Mouse (Mus musculus) cerebellum, postnatal 14 days (tissue): ENCODE data around the gene Hoxb8.

ENCODE experiments used
- DNase-seq, 2 experiments: peaks; one replicate each; pipeline ENCODE4 v3.0.0; 2021; ENCODE audit warnings: mixed read lengths in 2 of 2

Hoxb8 gene

DNA sequence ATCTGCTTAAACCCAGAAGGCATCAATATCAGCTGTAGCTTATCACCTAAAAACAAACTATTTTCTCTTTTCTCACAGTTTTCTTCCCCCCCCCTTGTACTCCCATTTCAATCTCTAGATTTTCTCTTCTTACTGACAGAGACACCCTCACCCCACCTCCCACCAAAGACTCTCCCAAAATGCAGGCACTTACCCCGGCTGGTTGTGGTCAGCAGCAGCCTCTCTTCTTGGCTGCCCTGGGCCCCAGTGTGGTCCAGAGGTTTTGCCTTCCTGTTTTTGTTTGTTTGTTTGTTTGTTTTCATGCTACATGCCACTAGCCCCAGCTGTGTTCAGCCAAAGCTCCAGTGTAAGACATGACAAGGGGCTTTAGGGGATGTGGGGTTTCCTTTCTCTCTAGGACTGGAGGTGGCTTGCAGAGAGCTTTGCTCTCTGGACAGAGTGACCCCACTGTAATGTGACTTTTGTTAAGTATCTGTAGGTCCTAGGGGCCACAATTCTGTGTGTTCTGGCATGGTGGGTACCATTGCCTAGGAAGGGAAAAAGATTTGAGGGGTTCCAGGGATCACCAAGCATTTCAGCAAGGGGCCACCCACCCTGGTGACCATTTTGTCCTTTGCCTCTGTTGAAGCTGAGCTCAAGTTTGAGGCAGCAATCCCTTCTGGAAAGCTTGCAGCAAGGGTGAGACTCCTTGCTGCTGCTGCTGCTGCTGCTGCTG, 13.5 kb upstream of the Hoxb8 start:
- no peak for DNase-seq

- no peak for DNase-seq
These were observed 11.8 kb upstream of the Hoxb8 start for GRCm38 (mm10) chr11:96269869-96270268.

- DNase-seq: no peak
These were observed 10.6 kb upstream of the Hoxb8 start, which contains the start of gene Hoxb9 for GRCm38 (mm10) chr11:96270996-96271540. Gene Hoxb9, plus strand, starts transcription at chr11:96271457.

- DNase-seq: no peak
These were observed 10.1 kb upstream of the Hoxb8 start for GRCm38 (mm10) chr11:96271541-96272011.

- no peak for DNase-seq
These were observed 9.4 kb upstream of the Hoxb8 start for GRCm38 (mm10) chr11:96272024-96272921.

DNA sequence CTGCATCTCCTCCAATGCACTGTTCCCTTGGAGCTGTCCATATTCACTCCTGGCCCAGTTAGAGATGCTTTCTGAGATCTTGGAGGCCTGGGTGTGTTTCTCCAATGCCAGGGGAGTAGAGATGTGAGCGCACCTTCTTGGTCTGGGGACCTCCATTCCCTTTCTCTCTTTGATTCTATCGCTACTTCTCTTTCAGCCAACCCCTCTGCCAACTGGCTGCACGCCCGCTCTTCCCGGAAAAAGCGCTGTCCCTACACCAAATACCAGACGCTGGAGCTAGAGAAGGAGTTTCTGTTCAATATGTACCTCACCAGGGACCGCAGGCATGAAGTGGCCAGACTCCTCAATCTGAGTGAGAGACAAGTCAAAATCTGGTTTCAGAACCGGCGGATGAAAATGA, 7.3 kb upstream of the Hoxb8 start:
- no peak for DNase-seq

DNA sequence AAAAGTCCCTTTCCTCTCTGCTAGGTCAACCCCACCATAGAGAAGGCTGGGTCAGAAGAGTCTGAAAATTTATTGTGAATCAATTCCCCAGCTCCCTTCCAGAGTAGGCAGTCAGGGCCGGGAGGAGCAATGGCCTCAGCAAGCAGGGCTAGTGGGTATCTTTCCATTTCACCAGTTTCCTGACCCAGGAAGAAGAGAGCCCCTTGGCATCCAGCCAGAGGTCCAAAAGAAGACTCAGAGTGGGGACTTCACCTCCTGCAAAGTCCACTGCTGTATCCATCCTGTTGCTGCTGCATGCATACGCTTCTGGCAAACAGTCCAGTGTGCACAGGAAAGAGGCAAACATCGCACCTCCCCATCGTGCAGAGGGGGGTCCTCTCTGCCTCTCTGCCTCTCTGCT, 5.8 kb upstream of the Hoxb8 start:
- DNase-seq: no peak

DNA sequence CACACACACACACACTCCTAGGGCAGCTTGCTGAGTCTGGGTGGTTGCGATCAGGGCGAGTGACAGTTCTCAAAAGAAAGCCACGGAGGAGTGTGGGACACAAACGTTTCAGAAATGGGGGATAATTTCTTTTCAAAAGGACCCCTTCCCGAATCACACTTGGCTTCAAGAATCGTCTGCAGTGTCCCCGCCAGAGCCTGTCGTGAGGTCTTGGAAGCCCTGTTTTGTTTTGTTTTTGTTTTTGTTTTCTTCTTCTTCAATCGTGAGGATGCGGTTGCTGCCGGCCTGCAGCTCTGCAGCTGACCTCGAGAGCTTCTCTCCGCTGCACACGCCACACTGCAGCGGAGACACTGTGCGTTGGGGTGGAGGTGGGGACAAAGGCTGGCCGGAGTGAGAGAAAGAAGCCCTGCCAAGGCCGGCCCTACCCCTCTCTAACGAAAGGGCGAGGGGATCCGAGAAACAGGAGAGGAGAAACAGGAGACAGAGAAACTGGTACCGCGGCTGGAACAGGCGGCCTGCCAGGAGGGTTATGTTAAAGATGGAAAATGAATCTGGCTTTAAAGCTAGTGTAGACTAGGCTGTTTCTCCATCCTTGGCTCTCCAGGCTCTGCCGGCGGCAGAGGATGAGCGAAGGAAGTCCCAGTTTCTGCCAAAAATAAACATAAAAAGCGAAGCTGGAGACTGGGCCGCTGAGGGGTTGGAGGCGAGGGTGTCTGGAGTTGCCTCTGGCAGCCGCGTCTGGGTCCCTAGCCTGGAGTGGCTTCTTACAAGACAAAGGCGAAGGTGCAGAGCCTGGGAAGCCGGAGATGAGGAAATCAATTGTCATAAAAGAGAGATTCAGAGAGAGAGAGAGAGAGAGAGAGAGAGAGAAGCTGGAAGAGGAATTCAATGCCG, 4.3 kb upstream of the Hoxb8 start:
- DNase-seq: no peak

DNA sequence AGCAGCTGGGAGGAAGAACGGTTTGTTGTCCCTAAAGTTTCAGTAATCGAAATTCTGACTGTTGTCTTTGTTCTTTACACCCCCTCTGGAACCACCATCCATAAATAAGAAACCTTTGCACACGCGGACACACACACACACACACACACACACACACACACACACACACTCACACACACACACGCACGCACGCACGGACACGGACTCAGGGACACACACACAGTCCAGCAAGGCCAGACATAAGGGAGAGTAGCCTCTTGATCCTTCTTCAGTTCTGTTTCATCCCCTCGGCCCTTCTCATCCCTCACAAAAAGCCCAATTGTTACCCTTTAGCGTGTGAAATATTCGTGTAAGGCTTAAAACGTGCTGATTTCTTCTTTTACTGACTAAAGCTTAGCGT, 3.4 kb upstream of the Hoxb8 start:
- DNase-seq: no peak

DNA sequence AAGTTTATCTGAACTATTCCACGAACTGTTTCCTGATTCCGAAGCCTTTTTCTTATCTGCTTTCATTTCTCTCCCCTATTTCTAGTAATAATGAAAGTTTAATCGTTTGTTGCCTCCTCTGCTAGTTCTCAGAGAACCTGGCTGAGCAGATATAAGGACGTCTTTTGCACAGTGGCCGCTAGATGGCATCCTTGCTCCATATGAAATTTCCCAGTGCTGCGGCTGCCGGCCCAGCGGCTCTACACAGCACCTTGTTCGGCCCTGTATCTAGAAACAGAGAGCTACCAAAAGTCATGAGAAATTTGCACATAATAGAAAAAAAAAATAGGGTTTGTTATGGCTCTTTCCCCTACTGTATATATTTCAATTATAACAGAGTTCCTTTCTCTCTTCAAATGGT, 2.9 kb upstream of the Hoxb8 start:
- DNase-seq: peak; percentile 92 to 93

- no peak for DNase-seq
These were observed 2.1 kb upstream of the Hoxb8 start for GRCm38 (mm10) chr11:96279421-96280233.

GRCm38 (mm10) chr11:96280399-96281378, 1.0 kb upstream of the Hoxb8 start:
- DNase-seq: no peak

DNA sequence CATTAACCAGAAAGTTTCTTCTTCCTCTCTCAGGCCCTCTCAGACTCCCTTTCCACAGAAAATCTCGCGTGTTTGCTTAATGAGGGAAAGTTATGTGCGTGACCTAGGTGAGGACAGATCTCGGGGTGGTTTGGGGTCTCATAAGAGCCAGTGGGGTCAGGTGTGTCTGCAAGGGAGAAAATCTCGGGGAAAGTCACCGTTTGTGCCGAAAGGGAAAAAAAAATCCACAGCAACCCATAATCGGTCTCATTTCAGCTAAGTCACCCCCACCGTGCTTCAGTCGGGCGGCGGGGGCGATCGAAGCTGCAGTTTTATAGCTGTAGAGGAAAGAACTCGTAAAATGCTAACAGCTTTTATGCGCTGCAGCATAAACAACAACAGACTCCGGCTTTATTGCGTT, 309 bp upstream of the Hoxb8 start:
- no peak for DNase-seq

- no peak for DNase-seq
These were observed 1.2 kb downstream of the Hoxb8 start for GRCm38 (mm10) chr11:96282795-96283430.

- no peak for DNase-seq
These were observed 2.5 kb downstream of the Hoxb8 start for GRCm38 (mm10) chr11:96284041-96284749.

GRCm38 (mm10) chr11:96284774-96285734, 3.3 kb downstream of the Hoxb8 start:
- no peak for DNase-seq

GRCm38 (mm10) chr11:96285771-96286738, 4.3 kb downstream of the Hoxb8 start, which contains the start of gene Hoxb7:
Gene Hoxb7, plus strand, starts transcription at chr11:96286623.
- DNase-seq: no peak
